Mouse (Mus musculus) skeletal muscle tissue, adult 2 months (tissue): ENCODE measurements around the gene Prkg1.

Experiments used
- DNase-seq: peaks from one replicate; pipeline ENCODE4 v3.0.0-alpha.2; 2012; ENCODE audit warnings: low read depth, low spot score

Prkg1 gene

GRCm38 (mm10) chr19:31158944-31159460 lies 605.8 kb downstream of the Prkg1 start:
- no peak for DNase-seq

DNA sequence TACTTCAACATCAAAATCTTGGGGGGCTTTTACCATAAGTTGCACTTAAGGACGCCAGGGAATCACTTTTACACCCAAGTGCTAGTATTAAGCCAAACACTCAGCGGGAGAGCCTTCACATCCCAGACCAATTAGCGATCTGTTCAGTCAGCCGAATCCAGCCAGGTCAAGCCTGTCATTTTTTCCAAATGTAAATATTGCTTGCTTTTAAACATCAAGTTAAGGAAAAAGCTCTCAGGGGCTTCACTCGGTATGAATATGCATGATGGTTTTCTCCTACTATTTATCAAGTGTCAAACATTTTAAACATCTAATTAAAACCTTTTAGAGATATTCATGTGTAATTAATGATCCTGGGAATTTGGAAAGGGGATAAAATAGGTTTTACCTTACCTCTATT lies 611.4 kb downstream of the Prkg1 start:
- no peak for DNase-seq

DNA sequence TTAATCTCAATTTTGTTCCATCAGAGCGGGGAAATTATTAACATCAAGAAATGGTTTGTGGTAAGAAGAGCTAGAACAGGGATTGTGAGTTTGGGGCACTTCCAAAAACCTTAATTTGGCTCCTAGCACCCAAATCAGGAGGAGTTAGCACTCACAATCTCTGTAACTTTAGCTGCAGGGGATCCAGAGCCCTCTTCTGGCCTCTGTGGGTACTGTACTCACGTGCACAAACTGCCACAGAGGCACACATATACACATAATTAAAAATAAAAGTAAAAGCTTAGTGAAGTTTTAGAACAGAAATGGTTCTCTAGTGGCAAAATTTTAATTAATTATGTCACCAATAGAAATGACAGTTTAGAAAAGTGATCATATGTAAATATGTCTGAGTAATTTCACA lies 614.9 kb downstream of the Prkg1 start:
- no peak for DNase-seq

GRCm38 (mm10) chr19:31147457-31147856 lies 617.4 kb downstream of the Prkg1 start:
- no peak for DNase-seq

DNA sequence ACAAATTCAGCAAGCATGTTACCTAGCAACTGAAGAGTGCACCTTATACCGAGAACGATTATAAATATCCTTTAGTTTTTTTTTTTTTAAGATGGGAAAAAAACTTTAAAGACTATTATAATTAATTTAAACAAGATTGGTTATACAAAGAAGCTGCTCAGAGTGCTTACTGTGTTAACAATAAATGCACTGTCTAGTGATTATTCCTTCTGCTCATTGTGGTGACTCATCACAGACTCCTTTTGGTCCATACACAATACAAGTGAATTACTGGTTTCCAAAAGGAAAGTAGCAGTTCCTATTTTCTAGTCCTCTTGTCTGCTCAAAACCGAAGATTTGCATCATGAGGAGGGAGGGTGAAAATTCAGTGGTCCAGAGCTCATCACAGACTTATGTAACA lies 618.7 kb downstream of the Prkg1 start:
- no peak for DNase-seq

- no peak for DNase-seq
Observed at GRCm38 (mm10) chr19:31141905-31142304, 622.9 kb downstream of the Prkg1 start.

- DNase-seq = no peak
Observed at GRCm38 (mm10) chr19:31136316-31136715, 628.5 kb downstream of the Prkg1 start.

DNA sequence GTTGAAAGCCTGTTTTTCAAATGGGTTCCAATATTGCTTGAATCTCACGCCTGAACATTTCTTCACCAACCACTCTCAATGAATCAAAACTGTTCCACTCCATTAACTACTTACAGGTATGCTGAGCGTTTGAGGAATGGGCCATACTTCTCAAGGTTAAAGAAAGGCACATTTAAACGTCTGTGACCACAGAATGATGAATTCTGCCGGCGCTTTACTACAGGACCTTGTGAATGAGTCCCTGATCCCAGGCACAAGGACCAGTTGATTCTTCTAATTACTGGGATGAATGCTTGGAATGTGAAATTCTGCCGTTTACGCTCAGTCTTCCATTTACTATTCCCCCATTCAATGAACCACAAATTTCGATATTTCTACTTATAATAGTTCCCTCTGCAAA lies 632.2 kb downstream of the Prkg1 start:
- DNase-seq = no peak

DNA sequence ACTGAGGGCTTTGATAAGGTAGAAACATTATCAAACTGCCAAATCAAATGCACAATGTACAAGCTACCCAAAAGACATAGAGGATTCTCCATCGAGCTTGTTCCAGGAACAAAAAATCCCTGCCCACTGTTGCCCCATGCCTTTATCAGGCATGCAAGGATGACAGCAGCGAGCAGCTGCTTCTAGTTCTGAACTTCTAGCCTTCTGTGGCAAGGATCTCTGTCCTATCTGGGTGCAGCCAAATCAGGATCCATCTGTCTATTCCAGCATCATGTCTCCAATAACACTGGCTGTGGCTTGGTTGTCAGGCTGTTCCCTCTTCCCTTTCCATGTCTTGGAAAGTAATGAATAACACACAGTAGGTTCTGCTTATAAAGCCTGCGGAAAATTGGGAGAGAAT lies 640.2 kb downstream of the Prkg1 start:
- no peak for DNase-seq

DNA sequence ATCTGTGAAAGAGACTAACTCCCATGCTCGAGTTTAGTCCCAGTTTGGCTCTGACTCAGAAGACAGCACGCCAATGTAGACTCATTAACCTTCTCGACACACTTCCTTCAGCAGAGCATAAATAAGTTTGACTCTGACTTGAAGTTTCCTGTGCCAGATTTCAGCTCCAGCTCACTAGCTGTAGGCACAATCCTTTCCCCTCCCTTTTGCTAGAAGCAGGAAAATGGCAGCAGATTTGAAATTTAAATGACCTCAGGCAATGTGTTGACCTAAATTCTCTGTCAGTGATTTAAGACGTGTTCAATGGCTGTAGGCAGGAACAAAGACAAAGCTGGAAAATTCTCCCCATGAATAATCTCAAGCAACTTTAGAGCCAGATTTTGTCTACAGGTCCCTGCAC lies 650.1 kb downstream of the Prkg1 start:
- no peak for DNase-seq

DNA sequence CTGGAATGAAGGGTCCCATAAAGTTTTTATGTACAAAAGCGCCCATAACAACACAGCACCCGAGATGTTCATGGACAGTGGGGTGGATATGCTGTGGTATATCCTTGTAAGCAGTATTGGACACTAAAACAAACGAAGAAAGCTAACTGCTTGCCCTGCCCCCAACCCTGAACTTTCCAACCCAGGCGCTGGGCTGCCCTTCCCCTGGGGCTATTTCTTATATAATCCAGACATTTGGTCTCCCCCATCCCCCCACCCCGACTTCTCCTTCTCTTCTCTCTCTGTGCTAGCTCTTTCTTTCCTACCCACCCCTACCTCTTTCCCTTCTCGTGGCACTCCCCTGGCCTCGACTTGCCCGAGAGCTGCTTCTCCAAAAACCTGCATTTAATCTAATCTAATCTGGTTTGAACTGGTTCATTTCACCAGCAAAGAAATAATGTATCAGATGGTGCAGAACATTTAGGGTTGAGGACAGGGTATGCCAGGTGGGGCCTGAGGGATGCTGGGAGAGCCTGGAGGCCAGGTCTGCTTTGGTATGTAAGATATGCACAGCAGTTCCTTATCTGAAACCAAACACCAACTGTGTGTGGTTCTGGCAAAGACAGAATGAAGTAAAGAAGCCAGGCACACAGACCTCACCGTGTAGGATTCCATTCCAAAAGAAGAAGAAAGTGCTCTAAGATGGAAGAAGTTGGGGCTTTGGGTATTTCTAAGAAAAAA lies 657.8 kb downstream of the Prkg1 start:
- no peak for DNase-seq

GRCm38 (mm10) chr19:31106036-31106435 lies 658.8 kb downstream of the Prkg1 start:
- no peak for DNase-seq

GRCm38 (mm10) chr19:31104764-31105163 lies 660.1 kb downstream of the Prkg1 start:
- DNase-seq = no peak

- no peak for DNase-seq
Observed at GRCm38 (mm10) chr19:31099369-31099768, 665.5 kb downstream of the Prkg1 start.

DNA sequence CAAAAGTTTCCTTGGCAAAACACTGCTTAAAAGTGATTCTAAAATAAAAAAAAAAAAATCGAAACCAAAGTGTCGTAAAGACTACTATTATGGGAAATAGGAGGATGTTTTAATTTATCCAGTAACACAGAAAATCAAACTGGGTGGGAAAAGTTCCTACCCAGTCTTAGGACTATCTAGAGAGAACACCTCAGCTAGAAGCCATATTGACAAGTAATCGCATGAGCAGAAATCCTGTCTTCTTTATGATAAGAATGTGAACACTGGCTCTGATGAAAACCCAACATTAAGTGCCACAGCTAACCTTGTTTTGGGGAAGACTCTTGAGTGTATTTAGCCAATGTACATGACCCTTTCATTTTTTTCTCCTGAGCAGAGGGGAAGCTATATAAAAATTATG lies 667.0 kb downstream of the Prkg1 start:
- no peak for DNase-seq

- DNase-seq = peak; percentile 1
Observed at GRCm38 (mm10) chr19:31083761-31084160, 681.1 kb downstream of the Prkg1 start.

GRCm38 (mm10) chr19:31082662-31083429 lies 682.0 kb downstream of the Prkg1 start, which contains the start of gene Cstf2t:
Cstf2t (plus strand) TSS chr19:31082837.
- DNase-seq = peak; percentile 97

DNA sequence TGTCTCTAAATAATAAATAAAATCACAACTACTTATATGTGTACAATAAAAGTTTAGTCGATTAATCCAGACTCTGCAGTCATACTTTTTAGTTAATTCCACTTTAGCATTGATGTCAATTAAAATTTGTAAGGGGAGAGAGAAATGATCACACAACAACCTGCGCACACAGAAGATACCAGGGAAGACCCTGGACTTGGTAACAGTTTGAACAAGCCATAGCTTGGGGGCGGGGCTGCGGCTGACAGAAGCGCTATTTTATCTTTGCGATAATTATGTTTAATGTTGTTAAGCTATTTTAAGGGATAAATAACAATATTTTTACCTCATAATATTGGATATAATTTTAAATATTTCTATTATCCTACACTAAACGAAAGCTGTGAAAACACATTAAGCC lies 682.6 kb downstream of the Prkg1 start:
- no peak for DNase-seq

DNA sequence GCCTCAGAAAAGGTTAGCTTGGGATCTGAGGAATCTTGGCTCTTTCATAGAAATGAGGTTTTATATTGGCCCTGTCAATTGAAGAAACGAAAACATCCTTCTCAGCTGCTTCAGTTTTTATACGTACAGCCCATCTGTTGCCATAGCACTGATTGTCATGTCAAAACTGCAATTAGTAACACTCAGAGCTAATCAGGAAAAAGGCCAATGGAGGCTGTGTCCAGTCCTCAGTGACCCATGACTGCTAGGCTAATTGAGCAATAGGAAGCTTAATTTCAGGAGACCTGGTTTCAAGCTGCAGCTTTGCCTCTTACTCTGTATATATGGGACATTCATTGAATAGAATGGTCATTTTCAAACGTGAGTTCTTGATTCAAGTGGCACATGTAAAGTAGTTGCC lies 686.6 kb downstream of the Prkg1 start:
- DNase-seq = no peak

DNA sequence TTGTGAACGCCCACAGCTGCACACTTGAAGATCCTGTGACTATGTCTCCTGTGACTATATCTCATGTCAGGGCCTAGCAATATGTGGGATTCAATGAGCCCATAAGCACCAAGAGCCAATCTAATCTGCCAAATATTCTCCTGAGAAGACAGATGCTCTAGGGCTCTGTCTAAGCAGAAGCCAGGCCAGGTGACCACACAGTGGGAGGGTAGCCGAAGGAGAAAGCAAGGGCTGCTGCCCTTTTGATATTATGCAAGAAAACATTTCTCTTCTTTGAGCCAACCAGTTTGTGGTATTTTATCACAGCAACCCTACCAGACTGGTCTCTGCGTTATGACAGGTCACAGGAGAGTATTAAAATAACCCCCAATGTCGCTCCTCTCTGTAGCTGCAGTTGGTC lies 688.7 kb downstream of the Prkg1 start:
- no peak for DNase-seq

DNA sequence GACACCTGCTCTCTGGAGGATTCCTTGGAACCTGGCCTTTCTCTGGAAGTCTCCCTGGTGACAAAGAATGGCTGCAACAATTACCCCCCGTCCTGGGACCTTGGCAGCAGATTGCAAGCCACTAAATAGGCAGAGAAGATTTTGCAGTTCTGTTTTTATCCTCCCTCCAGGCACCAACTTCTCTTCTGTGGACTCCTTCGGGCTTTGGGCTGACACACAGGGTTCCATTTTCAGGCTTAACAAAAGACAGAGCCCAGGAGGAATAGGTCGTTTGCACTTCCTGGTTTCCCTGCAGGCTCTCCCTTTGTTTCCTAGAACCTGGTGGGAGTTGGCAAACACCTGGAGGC lies 690.1 kb downstream of the Prkg1 start:
- no peak for DNase-seq

GRCm38 (mm10) chr19:31073959-31074716 lies 690.7 kb downstream of the Prkg1 start:
- no peak for DNase-seq
